Mouse (Mus musculus) cerebellum, adult 8-10 months (tissue): ENCODE results near the gene Rtl10.
A peak's percentile ranks its signal among the peaks of the same experiment; 100 is the strongest.
"Not testable (repeated sequence)": the region's sequence is repeated elsewhere in the genome, so short reads cannot be mapped to it uniquely, and the experiment has no call there.

Experiments used
- DNase-seq: peaks from one replicate; pipeline ENCODE4 v3.0.0; 2022

Rtl10 gene

DNA sequence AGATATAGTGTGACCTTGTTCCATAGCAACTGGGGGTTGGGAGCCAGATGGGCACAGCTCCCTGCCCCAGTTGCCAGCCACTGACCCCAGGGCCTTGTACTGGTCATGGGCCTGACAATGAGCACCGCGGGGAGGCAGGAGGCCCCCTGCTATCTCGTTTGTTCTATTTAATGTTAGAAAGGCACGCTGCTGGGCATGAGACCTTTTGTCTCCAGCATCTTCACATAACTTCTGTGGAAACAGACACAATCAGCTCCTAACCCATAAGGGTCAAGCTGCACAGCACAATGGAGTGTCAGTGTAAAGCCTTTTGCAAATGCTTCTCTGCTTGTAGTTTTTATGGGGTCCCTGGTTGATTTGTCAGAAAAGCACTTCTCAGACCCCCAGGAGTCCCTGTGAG, 14.3 kb upstream of the Rtl10 start:
- DNase-seq = no peak

DNA sequence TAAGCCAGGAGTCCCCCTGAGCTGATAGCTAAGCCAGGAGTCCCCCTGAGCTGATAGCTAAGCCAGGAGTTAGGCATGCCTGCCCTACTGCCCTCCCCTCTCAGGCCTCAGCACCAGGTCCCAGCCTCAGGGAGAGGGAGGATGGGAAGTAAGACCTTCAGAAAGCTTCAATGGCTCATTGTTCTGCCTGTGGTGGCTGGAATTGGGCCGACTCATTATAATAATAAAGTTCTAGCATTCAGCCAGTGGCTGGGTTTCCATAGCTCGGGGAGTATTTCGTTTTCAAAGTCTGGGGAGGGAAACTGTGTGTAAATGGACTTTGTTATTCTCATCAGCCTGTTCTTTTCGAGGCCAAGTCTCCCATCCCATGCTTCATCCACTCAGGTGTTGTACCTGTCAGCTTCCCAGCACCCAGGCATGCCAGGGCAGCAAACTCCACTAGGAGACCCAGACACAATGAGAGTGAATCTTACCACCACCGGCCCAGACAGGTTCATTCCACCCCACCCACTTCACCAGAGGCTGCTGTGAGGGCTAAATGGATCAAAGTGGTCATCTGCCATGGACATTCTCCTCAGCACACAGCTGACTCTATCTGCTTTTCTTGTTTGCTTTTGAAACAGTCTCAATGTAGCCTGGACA, 13.8 kb upstream of the Rtl10 start:
- DNase-seq = no peak

DNA sequence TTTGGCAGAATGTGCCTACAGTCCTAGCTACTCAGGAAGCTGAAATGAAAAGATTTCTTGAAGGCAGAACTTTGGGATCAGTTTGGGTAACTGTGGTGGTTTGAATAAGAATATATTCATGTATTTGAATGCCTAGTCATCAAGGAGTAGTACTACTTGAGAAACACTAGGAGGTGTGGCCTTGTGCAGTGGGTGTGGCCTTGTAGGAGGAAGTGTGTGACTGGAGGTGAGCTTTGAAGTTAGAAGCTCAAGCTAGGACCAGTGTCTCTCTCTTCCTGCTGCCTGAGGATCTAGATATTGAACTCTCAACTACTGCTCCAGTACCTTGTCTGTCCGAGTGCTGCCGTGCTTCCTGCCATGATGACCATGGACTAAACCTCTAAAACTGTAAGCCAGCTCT, 12.6 kb upstream of the Rtl10 start:
- no peak for DNase-seq

DNA sequence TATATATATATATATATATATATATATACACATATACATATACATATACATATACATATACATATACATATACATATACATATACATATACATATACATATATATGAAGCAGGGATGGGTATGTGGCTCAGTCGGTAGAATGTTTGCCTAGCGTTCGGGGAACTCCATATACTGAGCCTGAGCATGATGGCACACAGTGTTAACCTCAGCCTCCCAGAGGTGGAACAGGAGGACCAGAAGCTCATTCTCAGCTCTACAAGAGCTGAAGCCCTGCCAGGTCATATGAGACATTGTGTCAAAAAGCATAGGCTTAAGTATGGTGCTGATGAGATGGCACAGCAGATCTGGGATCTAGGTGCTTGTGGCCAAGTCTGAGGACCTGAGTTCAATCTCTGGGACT, 8.4 kb upstream of the Rtl10 start:
- no peak for DNase-seq

DNA sequence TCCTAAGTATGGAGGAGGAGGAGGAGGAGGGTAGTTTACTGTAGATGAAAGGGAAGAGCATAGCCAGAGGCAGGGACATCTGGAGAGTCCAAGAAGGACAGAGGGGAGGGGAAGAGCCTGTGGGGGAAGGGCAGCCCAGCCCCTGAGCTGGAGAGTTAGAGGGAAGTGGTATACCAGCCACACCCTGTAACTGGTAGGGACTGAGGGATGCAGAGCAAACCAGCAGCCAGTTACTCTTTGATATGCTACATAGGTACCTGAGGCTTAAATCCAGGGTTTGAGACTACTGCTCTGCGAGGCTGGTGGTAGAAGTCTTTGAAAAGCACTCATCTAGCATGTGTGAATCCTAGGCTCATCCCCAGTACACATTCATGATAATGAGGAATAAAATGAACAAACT, 7.8 kb upstream of the Rtl10 start:
- DNase-seq = no peak

DNA sequence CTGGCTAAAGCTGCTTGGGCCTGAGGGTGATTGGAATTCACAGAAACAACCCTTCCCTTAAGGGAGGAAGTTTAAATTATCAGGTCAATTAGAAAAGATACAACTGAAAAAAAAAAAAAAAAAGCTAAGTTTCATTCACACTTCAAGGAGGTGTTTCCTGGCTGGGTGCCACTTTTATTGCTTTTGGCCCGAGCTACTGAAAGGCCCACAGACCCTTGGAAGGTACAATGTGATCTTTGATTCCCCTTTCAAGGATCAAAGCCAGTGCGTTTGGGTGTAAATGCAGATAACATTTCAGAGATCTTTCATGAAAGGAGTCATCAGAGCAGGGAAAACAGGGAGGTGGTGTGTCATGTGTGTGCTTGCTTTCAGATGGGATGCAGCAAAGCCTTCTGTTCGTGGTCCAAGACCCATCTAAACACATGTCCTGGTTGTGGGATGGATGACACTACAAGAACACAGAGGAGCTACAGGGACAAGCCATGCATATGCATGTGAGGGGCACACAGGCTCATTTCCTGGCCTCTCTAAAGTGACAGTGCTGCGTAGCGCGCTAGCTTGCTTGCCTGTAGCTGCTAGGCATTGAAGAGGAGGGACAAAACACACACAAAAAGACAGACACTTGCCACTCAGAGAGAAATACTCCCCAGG, 711 bp upstream of the Rtl10 start:
- DNase-seq = no peak

DNA sequence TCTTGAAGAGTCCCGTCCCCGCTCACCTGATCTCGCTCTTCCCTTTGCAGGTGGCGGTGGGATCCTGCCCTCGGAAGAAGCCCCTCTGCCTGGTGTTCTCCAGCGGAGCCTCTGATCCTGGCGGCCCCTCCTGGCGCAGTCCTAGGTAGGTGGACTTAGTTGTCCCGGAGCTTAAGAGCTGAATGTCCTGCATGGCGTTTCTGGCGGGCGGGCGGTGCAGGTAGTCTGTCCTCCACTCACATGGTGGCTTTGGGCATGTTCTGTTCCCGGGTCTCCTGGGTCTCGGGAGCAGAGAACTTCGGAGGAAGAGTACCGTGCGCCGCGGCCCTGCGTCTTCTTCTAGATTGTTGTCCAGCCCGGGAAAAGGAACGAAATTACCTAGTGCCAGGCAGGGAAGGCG, 295 bp downstream of the Rtl10 start:
- DNase-seq = peak; percentile 43

DNA sequence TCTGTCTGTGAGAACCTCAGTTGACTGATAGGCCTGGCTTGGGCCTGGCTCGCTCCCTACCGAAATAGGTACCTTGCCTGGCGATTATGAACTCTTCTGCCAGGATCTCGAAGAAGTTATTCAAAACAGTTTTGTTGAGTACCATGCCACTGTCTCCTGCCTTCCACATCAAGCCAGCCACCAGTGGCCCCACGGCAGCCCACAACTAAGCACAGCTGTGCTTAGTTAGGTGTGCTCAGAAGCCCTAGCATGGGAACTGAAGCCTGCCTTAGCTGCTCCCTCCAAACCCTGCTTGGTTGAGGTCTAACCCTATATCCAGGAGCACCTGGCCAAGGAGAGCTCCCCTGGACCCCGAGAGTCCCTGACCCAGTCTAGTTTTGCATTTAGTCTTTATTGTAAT, 2.8 kb downstream of the Rtl10 start:
- DNase-seq = no peak

DNA sequence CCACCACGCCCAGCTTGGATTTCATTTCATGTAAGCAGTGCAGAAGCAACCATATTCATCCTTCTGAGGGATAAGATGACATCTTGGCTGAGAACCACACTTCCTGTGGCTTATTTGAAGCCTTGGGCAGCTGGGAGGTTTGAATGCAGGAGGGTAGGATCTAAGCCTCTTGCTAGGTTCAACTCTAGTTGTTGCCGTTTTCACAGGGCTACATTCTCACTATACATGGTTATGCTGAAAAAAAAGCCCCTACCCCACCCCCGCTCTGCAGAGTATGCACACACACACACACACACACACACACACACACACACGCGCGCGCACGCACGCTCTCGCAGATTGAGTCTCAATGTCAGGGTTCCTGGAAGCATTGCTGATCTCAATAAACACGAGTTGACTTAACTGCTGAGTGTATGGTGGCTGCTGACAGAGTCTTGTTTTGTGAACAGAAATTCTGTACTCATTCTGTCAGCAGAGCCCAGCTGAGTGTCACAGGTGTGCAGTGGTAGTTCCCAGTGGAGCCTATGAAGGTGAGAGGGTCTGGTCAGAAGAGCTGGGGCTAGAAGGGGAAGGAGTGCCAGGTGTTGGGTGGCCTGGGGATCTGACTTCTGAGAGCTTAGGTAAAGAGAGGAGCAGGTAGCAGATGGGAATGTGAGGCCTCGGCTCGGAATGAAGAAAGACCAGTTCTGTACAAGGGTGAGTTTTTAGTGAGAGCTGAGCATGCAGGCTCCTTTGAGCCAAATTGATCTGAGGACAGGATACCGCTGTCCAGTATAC, 5.1 kb downstream of the Rtl10 start:
- DNase-seq = no peak

DNA sequence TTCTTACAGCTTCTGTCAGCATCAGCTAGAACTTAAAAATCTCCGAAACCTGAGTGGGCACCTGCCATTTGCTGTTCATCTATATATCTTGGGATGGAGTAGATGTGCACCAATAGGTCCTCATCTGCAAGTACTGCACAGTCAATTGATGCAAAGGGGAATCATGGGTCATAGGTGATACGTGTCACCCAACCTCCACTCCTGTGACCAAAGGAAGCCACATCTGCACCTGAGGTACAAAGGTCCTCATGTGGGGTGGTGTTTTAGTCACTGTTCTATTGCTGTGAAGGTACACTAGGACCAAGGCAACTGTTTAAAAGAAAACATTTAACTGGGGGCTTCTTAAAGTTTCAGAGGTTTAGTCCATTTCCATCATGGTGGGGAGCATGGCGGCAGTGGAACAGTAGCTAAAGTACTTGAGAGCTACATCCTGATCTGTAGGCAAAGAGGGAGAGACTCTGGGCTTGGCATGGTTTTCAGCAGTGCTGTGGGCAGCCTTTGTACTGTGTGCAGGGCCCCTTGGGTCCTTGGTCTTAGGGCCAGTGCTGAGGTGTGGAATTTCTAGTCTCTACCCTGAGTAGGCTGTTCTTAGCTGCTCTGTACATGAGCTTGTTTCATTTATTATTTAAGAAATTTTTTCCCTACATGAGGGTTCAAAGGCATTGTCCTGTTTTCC, 8.0 kb downstream of the Rtl10 start:
- DNase-seq = no peak

DNA sequence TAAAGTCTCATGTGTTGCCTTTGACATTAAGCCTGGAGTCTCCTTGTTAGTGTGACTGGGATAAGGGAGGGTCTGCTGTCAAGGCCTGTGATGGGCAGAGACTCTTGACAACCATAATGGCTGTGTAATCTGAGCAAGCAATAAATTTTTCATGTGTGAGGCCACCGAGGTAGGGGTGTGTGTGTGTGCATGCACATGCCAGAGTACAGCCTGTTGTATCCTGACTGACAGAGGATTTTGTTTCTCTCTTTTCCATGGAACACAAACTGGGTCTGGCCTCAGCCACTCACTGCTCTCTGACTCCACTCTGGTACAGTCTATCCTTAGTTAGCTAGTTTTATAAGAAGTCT, 8.5 kb downstream of the Rtl10 start:
- DNase-seq = no peak

DNA sequence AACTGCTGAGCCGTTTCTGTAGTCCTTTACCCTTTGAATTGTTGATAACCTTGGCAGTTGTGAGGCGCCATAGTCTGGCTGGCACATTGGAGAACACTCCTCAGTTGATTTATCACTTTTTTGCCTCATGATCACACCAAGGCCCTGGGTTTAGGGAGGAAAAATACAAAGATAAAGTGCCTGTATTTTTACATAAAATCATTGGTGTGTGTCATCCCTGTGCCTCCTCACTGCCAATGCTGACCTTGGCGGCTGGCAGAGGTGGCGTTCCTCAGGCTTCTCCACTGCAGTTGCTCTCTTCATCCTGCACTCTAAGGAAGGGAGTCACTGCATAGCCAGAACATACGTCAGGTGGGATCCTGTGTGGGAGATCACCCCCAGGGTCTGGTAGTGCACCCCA, 13.0 kb downstream of the Rtl10 start:
- no peak for DNase-seq

DNA sequence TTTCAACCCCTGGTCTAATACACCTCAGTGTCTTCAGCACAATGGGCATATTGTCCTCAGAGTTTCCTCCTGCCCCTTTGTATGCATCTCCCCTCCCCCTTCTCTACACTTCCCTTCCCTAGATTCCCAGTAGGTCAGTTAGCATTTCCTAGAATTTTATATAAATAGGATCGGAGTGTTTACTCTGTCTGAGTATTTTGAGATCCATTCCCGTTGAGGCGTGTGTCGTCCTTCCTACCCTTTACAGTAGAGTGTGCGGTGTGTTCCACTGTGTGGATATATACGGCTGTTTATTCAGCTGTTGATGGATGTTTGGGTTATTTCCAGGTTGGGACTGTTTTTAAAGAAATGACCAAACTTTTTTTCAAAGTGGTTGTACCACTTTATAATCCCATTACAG, 14.8 kb downstream of the Rtl10 start:
- no peak for DNase-seq

DNA sequence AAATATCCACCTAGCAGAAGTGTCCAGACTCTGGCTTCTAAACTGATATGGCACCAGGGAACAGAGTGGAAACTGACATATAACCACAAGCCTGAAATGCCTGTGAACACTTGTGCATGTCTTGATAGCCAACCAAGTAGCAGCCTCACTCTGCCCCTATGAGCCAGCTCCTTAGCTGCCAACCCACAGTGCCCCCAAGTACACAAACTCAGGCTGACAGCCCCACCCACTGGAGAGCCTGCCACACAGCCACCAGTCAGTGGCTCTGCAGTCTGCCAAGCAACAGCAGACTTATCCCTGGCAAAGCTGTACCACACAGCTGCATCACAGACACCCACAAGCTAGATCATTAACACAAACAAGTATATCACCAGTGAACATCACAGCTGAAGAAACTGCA, 19.4 kb downstream of the Rtl10 start:
- no peak for DNase-seq

DNA sequence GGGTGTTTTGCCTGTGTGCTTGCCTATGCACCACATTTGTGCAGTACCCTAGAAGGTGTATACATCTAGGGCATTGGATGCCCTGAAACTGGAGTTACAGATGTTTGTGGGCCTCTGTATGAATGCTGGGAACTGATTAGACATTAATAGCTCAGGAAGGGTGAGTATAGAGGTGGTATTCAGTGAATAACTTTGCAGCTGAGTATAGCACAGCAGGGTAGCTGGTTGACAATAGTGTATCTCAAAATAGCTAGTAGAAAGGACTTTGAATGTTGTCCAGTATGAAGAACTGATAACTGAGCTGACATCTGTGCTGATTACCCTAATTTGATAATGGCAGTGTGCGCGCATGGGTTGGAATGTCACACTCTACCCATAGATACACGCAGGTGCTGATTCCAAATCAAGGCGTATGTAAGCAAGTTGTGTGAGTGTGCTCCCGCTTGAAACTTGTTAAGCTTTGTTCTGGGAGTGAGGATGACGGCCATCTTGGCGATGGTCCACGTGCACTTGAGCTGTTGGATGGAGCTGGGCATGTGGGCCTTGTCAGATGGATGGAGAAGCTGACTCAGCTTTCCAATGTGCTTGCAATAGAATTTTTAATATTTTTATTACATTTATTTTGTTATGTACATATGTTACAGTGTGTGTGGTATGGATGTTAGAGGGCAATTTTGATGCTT, 25.0 kb downstream of the Rtl10 start:
- DNase-seq = no peak

DNA sequence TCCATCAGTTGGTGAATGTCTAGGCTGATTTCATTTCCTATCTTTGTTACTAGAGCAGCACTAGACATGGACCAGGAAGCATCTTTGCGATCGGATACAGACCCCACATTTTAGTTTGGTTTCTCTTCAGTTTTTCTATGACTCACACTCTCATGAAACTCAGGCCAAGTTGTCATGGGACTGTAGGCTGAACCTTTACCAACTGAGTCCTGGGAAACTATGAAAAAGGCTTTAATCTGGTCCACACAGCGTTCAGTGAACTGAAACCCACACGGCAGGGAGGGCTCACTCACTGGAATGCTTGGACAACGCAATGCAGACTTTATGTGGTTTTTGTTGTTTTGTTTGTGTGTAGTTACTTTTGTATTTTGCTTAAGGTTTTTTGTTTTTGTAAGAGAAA, 30.0 kb downstream of the Rtl10 start:
- DNase-seq = no peak

DNA sequence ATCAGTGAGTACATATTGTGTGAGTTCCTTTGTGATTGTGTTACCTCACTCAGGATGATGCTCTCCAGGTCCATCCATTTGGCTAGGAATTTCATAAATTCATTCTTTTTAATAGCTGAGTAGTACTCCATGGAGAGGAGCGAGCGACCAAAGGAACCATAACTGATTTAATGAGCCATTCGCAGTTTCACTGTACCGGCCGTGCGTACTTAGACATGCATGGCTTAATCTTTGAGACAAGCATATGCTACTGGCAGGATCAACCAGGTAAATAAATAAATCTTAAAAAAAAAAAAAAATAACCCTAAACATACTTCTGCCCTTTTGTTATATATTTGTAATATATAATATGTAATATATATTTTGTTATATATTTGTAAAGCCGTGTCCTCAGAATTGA, 34.4 kb downstream of the Rtl10 start:
- DNase-seq = not testable (repeated sequence)

DNA sequence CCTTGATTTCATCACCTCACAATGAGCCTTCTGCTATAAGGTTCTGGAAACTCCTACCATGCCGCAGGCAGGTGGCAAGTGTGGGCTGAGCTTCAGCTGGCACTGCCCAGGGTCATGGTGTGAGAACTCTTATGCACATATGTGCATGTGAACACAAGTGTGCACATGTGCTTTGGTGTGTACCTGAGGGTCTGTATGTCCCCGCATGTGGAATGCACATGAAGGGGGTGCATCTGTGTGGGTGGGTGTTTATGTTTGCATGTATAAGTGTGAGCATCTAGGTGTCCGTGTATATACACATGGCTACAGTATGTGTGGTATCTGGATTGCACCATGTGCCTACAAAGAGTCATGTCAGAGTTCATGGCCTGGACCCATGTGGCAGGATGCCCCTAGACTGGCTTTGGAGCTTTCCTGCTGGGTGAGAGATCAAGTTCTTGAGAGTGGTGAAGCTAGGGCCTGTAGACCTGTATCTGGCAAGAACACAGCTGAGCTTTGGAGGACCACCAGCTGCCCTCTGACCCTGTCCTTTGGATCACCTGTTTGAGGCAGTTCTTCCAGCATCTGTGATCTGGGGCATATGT, 38.8 kb downstream of the Rtl10 start:
- DNase-seq = no peak

DNA sequence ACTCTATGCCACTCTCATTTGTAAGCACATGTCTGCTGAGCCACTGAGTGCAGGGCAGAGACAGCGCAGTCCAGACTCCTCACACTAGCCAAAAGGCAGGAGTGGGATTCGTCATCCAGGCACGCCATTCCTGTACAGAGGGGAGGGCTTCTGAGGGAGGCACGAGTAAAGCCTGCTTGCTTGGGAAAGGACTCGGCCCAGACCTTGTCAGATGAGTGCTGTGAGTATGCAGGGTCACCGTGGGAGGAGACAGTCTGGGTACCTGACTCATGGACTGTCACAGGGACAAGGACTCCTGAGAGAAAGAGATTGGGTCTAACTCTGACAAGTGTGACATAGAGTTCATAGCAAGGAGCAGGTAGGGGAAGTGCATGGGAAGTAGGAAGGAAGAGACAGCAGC, 40.6 kb downstream of the Rtl10 start:
- no peak for DNase-seq

DNA sequence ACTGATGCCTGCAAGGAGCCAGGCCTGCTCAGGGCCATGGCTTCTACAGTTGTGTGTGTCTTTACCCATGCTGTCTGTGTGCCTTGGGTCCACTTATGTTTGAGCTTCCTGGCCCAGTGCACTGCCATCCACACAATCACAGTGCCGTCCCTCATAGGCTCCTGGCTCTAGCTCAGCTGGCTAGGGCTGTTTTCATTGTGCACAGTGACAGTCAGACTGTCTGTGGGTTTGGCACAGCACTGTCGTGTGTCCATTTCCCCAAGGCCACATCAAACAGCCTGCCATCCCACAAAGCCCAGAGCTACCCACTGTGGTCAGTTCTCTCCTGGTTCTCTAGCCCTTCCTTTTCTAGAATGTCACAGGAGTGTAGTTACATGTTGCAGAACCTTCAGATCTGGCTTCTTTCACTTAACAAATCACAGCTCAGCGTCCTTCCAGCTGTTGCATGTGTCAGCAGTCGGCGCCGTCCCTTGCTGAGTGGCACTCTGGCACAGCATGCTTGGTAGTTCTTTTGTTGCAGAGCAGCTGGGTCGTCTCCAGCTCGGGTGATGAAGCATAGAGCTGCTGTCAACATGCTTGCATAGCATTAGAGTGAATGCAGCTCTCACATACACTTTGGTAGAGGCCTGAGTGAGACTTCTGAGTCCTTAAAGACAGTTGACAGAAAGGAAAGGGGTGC, 44.6 kb downstream of the Rtl10 start:
- DNase-seq = no peak

DNA sequence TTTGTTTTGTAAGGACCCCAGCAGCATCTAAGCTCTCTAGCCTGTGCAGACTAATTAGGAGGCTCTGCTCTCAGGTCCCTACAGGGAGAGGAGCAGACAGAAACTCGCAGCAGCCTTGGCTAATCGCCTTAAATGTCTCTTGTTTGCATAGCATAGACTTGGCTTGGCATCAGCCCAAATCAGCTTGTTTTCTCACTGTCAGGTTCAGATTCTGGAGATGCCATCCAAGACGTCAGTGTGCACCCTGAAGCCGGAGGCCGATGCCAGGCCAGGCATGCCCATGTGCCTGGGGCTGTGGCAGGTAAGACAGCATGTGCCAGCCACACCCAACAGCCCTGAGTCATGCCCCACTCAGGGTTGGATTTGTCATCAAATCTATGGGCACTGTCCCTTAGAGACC, 49.2 kb downstream of the Rtl10 start:
- DNase-seq = no peak
